Mouse (Mus musculus) spleen, adult 2 months (tissue): ENCODE data around the gene Cga. TPM values are rescaled to one million over a fixed set of nuclear protein-coding genes. Genes with fewer than 3 reads are reported as not detected.
"Not testable (repeated sequence)": the region's sequence is repeated elsewhere in the genome, so short reads cannot be mapped to it uniquely, and the experiment has no call there.

Experiments
- DNase-seq, 2 experiments: peaks; one replicate each; pipeline versions ENCODE4 v3.0.0 to v3.0.0-alpha.2; 2012 to 2021; ENCODE audit warnings: low spot score in 2 of 2, low read depth in 1 of 2
- H3K27ac ChIP-seq: fragments of 200-500 bp; 2 replicates; pipeline ENCODE4 v1.5.1; 2012; ENCODE audit warnings: low read length, inconsistent platforms; ENCODE audit not compliant: insufficient read depth
- H3K27me3 ChIP-seq: fragments of 200-500 bp; 2 replicates; pipeline ENCODE4 v1.6.1; 2012; ENCODE audit warnings: mild to moderate bottlenecking, moderate library complexity, low read length, inconsistent platforms; ENCODE audit not compliant: control insufficient read depth, insufficient read depth
- H3K36me3 ChIP-seq: fragments of 200-500 bp; 2 replicates; pipeline ENCODE4 v1.6.1; 2012; ENCODE audit warnings: mild to moderate bottlenecking, low read length, inconsistent platforms; ENCODE audit not compliant: control insufficient read depth, insufficient read depth
- H3K4me1 ChIP-seq: fragments of 200-500 bp; 2 replicates; pipeline ENCODE4 v1.6.1; 2011; ENCODE audit warnings: inconsistent platforms; ENCODE audit not compliant: control insufficient read depth, insufficient read depth, insufficient read length
- H3K4me3 ChIP-seq: fragments of 200-500 bp; 2 replicates; pipeline ENCODE4 v1.5.1; 2011; ENCODE audit warnings: mild to moderate bottlenecking, inconsistent platforms; ENCODE audit not compliant: insufficient read depth, insufficient read length; ENCODE audit errors: extremely low read depth
- CTCF ChIP-seq: fragments of 200-500 bp; IDR thresholded peaks from 2 replicates; pipeline ENCODE4 v1.5.1; 2011; ENCODE audit warnings: mild to moderate bottlenecking, inconsistent platforms; ENCODE audit not compliant: insufficient read depth, insufficient read length, insufficient replicate concordance; ENCODE audit errors: extremely low read depth
- POLR2A ChIP-seq: fragments of 200-500 bp; IDR thresholded peaks from 2 replicates; pipeline ENCODE4 v1.6.1; 2011; ENCODE audit warnings: low read depth, low read length, inconsistent platforms
- WGBS: fragments of 180-500 bp; shearing (Covaris S2); methylation state at CpG from one replicate; pipeline ENCODE4 v1.1.7; 2018; 5-methylcytosine and 5-hydroxymethylcytosine counted together
- polyA plus RNA-seq: library from polyadenylated mRNA; depleted of rRNA; stranded (reverse); fragments of >200 nt; gene quantifications from 2 replicates; pipeline ENCODE4 v1.2.3, GENCODE M21; 2012; rRNA removed

Gene Cga
- polyA plus RNA-seq, 1 experiment: not detected

- no peak for TF ChIP-seq POLR2A
- peak; percentile 74; the same call in 1 of the 2 replicates for TF ChIP-seq CTCF
- no peaks in the 10 kb centered on the region for H3K36me3 ChIP-seq
- H3K27me3 ChIP-seq: no peaks in the 10 kb centered on the region
- no peak overlapping the region for H3K4me3 ChIP-seq
- no peaks in the 10 kb centered on the region for H3K4me1 ChIP-seq
- DNase-seq: peak; percentile 21 to 41
- 69% methylated on average over 6 of the region's 6 CpGs for WGBS
- H3K27ac ChIP-seq: no peak overlapping the region
These were observed 28.7 kb downstream of the Cga start for GRCm38 (mm10) chr4:34922177-34922870.

- not testable (repeated sequence) for H3K4me1 ChIP-seq, H3K27me3 ChIP-seq, H3K27ac ChIP-seq, H3K36me3 ChIP-seq, DNase-seq, H3K4me3 ChIP-seq
- 87% methylated on average over 7 of the region's 7 CpGs for WGBS
These were observed 34.8 kb downstream of the Cga start for GRCm38 (mm10) chr4:34928386-34928785.

- no peak for DNase-seq
- WGBS: 96% methylated on average over 25 of the region's 25 CpGs
- no peak for TF ChIP-seq POLR2A
- TF ChIP-seq CTCF: no peak
These were observed 47.5 kb downstream of the Cga start for GRCm38 (mm10) chr4:34941046-34941445.

GRCm38 (mm10) chr4:34947181-34947580 lies 53.6 kb downstream of the Cga start:
- DNase-seq: no peak
- TF ChIP-seq CTCF (no peak), POLR2A (no peak)
- Histone ChIP-seq H3K27ac (no peak overlapping the region), H3K27me3 (no peaks in the 10 kb centered on the region), H3K4me3 (no peak overlapping the region), H3K4me1 (no peaks in the 10 kb centered on the region), H3K36me3 (no peaks in the 10 kb centered on the region)

More at GRCm38 (mm10) chr4:34941046-34941445, 47.5 kb downstream of the Cga start:
- Histone ChIP-seq H3K4me1 (no peaks in the 10 kb centered on the region), H3K36me3 (no peaks in the 10 kb centered on the region), H3K27ac (no peak overlapping the region), H3K27me3 (no peaks in the 10 kb centered on the region), H3K4me3 (no peak overlapping the region)

- no peak for TF ChIP-seq CTCF
- TF ChIP-seq POLR2A: no peak
- DNase-seq: no peak
These were observed 60.1 kb downstream of the Cga start for GRCm38 (mm10) chr4:34953716-34954115.

More at GRCm38 (mm10) chr4:34953716-34954115, 60.1 kb downstream of the Cga start:
- 90% methylated on average over 10 of the region's 10 CpGs for WGBS
- no peaks in the 10 kb centered on the region for H3K27me3 ChIP-seq
- no peaks in the 10 kb centered on the region for H3K36me3 ChIP-seq
- H3K4me3 ChIP-seq: no peak overlapping the region
- H3K27ac ChIP-seq: no peak overlapping the region
- H3K4me1 ChIP-seq: no peaks in the 10 kb centered on the region

Other genes starting within 250 kb of the Cga start
- 4.8 and 5.5 TPM in 2 replicates for gene Slc35a1, start 206.3 kb upstream of the Cga start, polyA plus RNA-seq
- gene Cfap206, start 163.6 kb upstream of the Cga start, polyA plus RNA-seq: not detected in 2 replicates
- gene Gm136, start 137.5 kb upstream of the Cga start, polyA plus RNA-seq: not detected in 2 replicates
- 1.0 and 1.1 TPM in 2 replicates for gene Smim8, start 115.4 kb upstream of the Cga start, polyA plus RNA-seq
- 2.0 and 2.1 TPM in 2 replicates for gene Zfp292, start 10.8 kb upstream of the Cga start, polyA plus RNA-seq